Mouse (Mus musculus): ENCODE measurements around the gene Fam20b.

Fam20b gene

DNA sequence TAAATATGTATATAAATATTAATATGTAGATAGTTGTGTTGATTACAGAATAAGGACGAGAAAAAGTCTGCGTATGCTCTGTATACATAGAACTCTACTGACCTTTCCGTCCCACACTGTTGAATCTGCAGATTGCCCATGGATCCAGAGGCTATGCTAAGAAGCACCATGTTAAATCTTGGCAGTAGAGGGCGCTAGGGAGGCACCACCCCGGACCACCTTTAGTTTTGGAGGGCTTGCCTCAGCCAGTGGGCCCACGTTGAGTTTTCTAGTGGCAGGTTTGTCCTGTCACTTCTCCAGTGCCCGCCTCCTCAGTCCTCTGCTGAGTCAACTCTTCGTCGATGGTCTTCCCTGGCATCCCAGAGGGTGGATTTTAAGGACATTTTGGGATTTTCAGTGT lies 11.9 kb upstream of the Fam20b start:
- no peak for DNase-seq (ENCODE audit: low spot score in 2 of 2)

GRCm38 (mm10) chr1:156727234-156728108 lies 8.6 kb upstream of the Fam20b start:
- DNase-seq (ENCODE audit: low spot score in 2 of 2): no peak

DNA sequence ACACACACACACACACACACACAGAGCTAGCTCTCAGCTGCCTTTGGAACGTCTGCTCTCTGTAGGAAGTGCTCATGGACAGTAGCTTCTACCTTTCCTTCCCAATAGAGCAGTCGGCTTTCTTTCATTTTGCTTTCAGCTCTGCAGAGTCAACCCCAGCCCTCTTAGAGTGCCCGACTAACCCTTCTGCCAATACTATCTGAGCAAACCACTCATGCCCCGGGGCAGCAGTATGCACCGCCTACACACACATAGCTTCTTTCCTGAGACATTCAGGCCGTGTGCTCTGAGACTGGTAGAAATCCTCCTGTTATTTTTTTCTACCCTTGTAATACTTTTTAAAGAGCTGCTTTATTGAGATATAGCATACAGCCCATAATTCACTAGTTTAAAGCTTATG lies 3.2 kb upstream of the Fam20b start:
- DNase-seq (ENCODE audit: low spot score in 2 of 2): no peak

GRCm38 (mm10) chr1:156720046-156720445 lies 1.2 kb upstream of the Fam20b start:
- no peak for DNase-seq (ENCODE audit: low spot score in 2 of 2)

- peak in 1 of 2 experiments; percentile 15 for DNase-seq (ENCODE audit: low spot score in 2 of 2)
These were observed 468 bp downstream of the Fam20b start for GRCm38 (mm10) chr1:156718286-156718949.

GRCm38 (mm10) chr1:156717751-156718285 lies 1.1 kb downstream of the Fam20b start:
- no peak for DNase-seq (ENCODE audit: low spot score in 2 of 2)

DNA sequence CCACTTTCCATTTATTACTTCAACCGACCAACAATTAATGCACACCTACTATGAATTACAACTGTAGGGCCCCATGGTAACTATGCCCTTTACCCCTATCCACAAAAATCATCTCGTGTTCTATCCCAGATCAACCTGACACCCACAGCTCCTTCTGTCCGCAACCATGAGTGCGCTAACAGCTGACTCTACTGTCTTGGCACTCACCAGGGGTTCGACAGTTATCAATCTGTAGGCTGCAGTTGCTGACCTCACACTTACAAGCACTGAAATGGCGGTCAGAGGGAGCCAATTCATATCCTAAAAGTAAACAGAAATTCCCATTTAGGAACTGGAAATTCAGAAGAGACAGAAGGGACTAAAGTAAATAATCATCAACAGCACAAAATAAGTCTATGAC lies 2.2 kb downstream of the Fam20b start:
- no peak for DNase-seq (ENCODE audit: low spot score in 2 of 2)

GRCm38 (mm10) chr1:156710472-156711098 lies 8.3 kb downstream of the Fam20b start:
- DNase-seq (ENCODE audit: low spot score in 2 of 2): no peak

- DNase-seq (ENCODE audit: low spot score in 2 of 2): no peak
These were observed 10.2 kb downstream of the Fam20b start for GRCm38 (mm10) chr1:156708672-156709071.

DNA sequence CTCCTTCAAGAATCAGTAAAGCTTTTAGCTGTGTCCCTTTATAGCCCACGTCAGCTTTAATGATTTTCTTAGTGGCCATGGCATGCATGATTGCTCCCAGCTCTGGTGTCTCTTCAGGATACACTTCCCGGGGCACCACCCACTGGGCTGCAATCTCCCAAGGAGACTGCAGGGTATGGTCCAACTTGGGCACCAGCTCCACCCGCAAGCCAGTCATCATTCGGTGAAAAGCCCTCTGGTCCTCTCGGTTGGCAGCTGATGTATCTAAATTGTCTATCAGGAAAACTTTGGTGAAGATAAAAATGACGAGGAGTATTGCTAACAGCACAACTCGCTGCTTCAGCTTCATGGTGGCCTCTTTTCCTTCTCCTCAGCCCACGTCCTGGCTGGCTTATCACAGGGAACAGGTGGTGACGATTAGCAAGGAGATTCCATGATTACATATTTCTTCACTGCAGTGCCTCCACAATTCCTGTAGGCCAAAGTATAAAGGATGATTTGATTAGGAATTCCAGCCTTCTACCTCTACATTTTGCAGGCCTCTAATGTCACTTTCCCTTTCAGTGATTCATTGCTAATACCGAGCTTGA lies 13.1 kb downstream of the Fam20b start:
- no peak for DNase-seq (ENCODE audit: low spot score in 2 of 2)

DNA sequence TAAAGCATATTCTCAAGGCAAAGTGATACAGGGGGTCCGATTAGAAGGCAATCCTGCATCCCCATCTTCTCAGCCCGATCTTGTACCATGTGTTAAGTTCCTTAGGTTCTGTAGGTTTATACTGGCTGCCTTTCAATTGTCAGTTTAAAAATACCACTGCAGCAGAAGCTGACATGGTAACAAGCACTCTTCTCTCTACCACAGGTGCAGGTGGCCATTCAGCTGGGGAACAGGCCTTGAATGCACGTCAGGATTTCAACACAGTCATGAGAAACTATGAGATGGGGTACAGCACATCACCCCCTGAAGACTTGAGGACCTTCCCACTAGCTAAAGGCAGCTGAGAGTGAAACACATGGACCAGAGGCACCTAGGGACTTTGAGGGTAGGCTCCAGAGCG lies 15.4 kb downstream of the Fam20b start:
- DNase-seq (ENCODE audit: low spot score in 2 of 2): no peak

GRCm38 (mm10) chr1:156702151-156702550 lies 16.7 kb downstream of the Fam20b start:
- DNase-seq (ENCODE audit: low spot score in 2 of 2): no peak

- no peak for DNase-seq (ENCODE audit: low spot score in 2 of 2)
These were observed 32.7 kb downstream of the Fam20b start for GRCm38 (mm10) chr1:156686025-156686661.

DNA sequence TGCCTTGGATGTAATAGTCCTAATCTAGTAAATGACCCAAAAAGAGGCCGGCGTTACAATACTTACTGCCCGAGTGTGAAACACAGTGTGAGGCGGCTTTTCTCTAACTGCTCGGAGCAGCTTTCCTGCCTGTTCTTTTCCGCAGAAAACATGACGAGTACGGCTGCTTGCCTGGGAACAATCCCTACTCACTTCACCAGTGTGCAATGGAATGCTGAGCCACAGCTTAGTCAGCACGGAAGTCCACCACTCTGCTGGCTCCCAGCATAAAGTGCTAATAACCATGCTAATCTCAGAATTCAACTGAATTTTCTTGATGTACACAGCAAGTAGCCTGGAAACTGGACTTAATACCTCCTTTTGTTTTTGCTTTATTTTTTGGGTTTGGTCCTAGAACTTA lies 39.3 kb downstream of the Fam20b start:
- DNase-seq (ENCODE audit: low spot score in 2 of 2): no peak

- no peak for DNase-seq (ENCODE audit: low spot score in 2 of 2)
These were observed 41.7 kb downstream of the Fam20b start for GRCm38 (mm10) chr1:156677230-156677629.

DNA sequence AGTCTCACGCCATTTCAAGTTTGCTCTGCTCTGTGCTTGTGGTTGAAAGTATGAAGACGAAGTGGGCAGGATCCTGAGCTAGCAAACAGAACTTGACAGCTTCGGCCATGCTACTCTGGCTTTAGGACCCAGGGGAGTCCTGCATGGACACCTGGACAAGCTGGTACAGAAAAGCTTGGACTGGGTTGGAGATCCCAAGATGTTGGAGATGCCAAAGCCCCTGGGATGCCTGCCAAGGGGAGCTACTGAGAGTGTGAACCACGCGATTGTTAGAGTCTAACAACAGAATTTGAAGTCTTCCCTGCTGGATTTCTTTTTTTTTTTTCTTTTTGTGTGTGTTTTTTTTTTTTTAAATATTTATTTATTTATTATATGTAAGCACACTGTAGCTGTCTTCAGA lies 42.3 kb downstream of the Fam20b start:
- no peak for DNase-seq (ENCODE audit: low spot score in 2 of 2)

- DNase-seq (ENCODE audit: low spot score in 2 of 2): no peak
These were observed 42.7 kb downstream of the Fam20b start for GRCm38 (mm10) chr1:156676171-156676570.

- no peak for DNase-seq (ENCODE audit: low spot score in 2 of 2)
These were observed 44.5 kb downstream of the Fam20b start, which contains the start of gene Tor3a for GRCm38 (mm10) chr1:156674195-156675000. Gene Tor3a (minus strand): TSS chr1:156674356.

DNA sequence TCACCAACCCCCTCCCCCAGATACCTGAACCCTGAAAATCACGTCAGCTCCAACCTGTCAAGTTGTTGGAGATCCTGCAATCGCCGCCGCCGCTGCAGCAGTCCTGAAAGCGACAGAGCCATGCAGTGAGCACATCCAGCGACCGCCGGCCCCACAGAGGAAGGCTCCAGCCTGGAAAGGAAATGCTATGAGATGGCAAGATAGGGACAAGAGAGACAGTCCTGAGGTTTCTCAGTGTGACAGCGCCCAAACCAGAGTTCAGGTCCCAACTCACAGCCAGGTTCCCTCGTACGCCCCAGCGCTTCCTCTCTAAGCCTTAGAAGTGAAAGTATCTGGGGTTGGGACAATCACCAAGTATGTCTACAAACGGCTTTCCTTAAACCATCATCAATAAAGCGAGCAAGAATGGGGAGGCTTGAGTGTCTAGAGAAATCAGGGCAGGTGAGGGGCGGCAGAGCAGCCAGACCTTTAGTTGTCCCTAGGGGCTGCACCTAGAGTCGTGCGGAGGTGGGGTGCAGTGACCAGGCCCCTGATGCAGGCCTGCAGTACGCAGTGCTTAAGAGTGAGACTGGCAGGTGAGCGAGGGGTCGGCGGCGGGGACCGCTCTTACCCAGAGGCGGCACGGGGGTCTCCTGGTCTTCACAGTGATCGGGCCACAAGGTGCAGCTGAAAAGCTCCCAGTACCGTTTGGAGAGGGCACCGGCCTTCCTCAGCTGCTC lies 45.3 kb downstream of the Fam20b start:
- DNase-seq (ENCODE audit: low spot score in 2 of 2): no peak
